In the genomic region with DNA sequence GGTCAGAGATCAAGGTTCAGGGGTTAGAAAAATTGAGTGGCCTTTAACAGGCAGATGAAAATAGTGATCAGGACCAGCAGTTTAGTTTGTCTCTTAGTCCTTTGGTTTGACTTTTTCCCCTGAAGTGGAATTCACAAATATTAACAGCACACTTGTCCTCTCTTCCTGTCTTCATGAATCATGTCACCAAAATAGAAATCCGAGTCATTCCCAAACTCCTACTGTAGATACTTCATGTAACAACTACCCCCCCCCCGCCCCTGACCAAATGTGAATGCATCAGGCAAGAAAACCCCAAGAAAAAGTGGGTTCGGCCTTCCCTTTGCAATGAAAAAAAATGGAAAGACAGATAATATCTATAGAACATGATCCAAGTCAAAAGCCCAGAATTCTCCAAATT, we compare ENCODE assay signal across 21 mouse cellular contexts.
DNase-seq lines count a peak whose midpoint lies in the region; TF ChIP-seq lines count a peak whose summit lies in the region.
"Had no signal": no experiment of that assay in that cellular context is flagged by ENCODE, and none has a peak within 500 bp of the region (broad histone marks: within the 10 kb centered on the region; RNA-seq: fewer than 3 reads in every experiment).

No protein-coding gene starts in this region.

- no peaks in the 10 kb centered on the region for H3K79me2 ChIP-seq in myocyte (ENCODE audit: control insufficient read depth, insufficient read depth)

- no peak for TF ChIP-seq POLR2A in myocyte (IDR thresholded peaks at IDR 0.05; ENCODE audit: insufficient read length, low read depth)

- H3K27me3 ChIP-seq in myocyte (ENCODE audit: control insufficient read depth, insufficient read depth, insufficient read length), result no peaks in the 10 kb centered on the region
- H3K27me3 ChIP-seq: forebrain, embryonic 12.5 days; heart, embryonic 15.5 days; hindbrain, embryonic 13.5 days had no signal

- peak overlapping the region; percentile 72 for H3K4me2 ChIP-seq in myocyte (ENCODE audit: low read depth)
- H3K4me2 ChIP-seq: forebrain, embryonic 12.5 days; heart, embryonic 11.5 days; heart, embryonic 15.5 days; hindbrain, embryonic 13.5 days had no signal

- no peak overlapping the region for H3K4me3 ChIP-seq in myocyte
- H3K4me3 ChIP-seq: forebrain, embryonic 12.5 days; gastrocnemius, adult 2 months; heart, adult 2 months; heart, embryonic 15.5 days; hindbrain, embryonic 13.5 days had no signal

- no peaks in the 10 kb centered on the region for H3K36me3 ChIP-seq in myocyte (ENCODE audit: control insufficient read depth, insufficient read depth)
- H3K36me3 ChIP-seq: forebrain, embryonic 12.5 days; heart, embryonic 15.5 days; hindbrain, embryonic 13.5 days had no signal

- intact Hi-C loops in heart, postnatal 10 days (cut with DNase I), result no loop called here

- H3ac ChIP-seq in myocyte (ENCODE audit: control insufficient read depth, insufficient read length), result no peak overlapping the region

- DNase-seq in heart, postnatal 10 days, result peak; percentile 5 to 12
- DNase-seq in heart, adult 18-20 months, result no peak
- DNase-seq in 3T3-L1 (ENCODE audit: low read depth, low spot score) (peak; percentile 55), NIH3T3 (ENCODE audit: low read depth) (peak; percentile 5)
- DNase-seq in gastrocnemius, postnatal 4 days (ENCODE audit: low spot score in 2 of 2), result no peak
- DNase-seq in ovary, postnatal 36 days (ENCODE audit: low spot score), result no peak
- DNase-seq: adrenal gland, adult 8-10 months; adrenal gland, postnatal 36 days; cerebellum, adult 11 months; cerebellum, adult 9-10 months; cerebellum, postnatal 36 days; gastrocnemius, adult 2 months; gastrocnemius, postnatal 25 days; heart, adult 2 months; heart, postnatal 4 days; kidney, adult 11 months had no signal

TF ChIP-seq in myocyte, 11 proteins besides CTCF, POLR2A, EP300 and RAD21:
- no peak for TF ChIP-seq MYOG (IDR thresholded peaks at IDR 0.05; ENCODE audit: control insufficient read depth in 1 of 3, insufficient read depth in 1 of 3, insufficient read length in 2 of 3, low read depth in 2 of 3)
- TF ChIP-seq TCF3 (IDR thresholded peaks at IDR 0.05; ENCODE audit: insufficient read length, low read depth), result no peak
- TF ChIP-seq MAX (IDR thresholded peaks at IDR 0.05; ENCODE audit: low read depth), result no peak
- no peak for TF ChIP-seq TCF12 (IDR thresholded peaks at IDR 0.05; ENCODE audit: insufficient read depth, poor library complexity, severe bottlenecking)
- no peak for TF ChIP-seq USF1 (IDR thresholded peaks at IDR 0.05; ENCODE audit: low read depth)
- no peak for TF ChIP-seq POLR2AphosphoS2 (IDR thresholded peaks at IDR 0.05; ENCODE audit: insufficient read length, low read depth)
- TF ChIP-seq SRF (IDR thresholded peaks at IDR 0.05; ENCODE audit: control insufficient read depth, insufficient read length, low read depth), result no peak
- no peak for TF ChIP-seq E2F4 (IDR thresholded peaks at IDR 0.05; ENCODE audit: insufficient read depth)
- TF ChIP-seq CEBPB (IDR thresholded peaks at IDR 0.05; ENCODE audit: insufficient read depth, poor library complexity, severe bottlenecking), result no peak
- no peak for TF ChIP-seq MYOD1 (IDR thresholded peaks at IDR 0.05; ENCODE audit: control insufficient read depth in 1 of 3, insufficient read length in 2 of 3, low read depth in 2 of 3)
- no peak for TF ChIP-seq REST (IDR thresholded peaks at IDR 0.05; ENCODE audit: insufficient read depth, insufficient read length)

Comparison
In these comparisons a context has a peak if more than half of its experiments do, and no peak if none do; other contexts are left out.
1. DNase-seq: peak in heart, postnatal 10 days (2 of 2), 3T3-L1 (single experiment) and NIH3T3 (single experiment); none in heart, adult 18-20 months (0 of 2), gastrocnemius, postnatal 4 days (0 of 2) and ovary, postnatal 36 days (single experiment).